Mouse (Mus musculus): ENCODE results near the gene En1. TPM values are rescaled to one million over a fixed set of nuclear protein-coding genes. Genes with fewer than 3 reads are reported as not detected.

En1 gene
- polyA plus RNA-seq (2011; ENCODE audit: insufficient read length, low read depth, missing spikeins): 10.5 and 11.3 TPM in 2 replicates

DNA sequence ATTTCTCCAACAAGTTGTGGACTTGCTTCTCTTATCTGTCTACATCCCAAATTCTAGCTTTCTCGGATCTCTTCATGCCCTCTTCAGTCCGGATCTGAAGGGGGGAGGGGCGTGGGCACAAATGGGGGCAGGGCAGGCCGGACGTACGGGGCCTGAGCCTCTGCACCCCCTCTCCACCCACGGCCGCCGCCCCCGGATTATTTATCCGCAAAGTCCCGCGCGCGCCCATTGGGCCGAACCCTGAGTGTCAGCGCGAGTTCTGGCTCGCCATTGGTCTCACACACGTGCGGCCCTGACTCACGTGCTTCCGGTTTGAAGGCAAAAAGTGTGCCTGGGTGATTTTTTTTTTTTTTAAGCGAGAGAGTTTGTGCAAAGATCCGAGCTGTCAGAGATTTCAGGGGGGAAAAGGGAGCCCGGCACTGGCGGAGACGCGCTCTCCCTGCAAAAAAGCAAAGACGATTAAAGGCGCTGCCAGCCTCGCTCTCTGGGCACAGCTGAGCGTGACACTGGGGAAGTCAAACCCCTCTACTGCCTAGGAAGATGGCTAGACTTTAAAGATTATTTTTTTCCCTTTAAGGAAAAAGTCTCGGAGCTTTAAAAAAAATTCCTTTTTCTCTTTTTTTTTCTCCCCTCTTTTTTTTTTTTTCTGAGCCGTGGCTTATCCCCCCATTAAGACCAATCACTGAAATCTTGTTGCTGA lies at the start of gene En1:
Gene En1, plus strand, starts transcription at position 388 of the 700 bp plus-strand sequence.
- Histone ChIP-seq H3K4me3 (ENCODE audit: insufficient read depth, low read length) (peak within 1 kb of the TSS; percentile 48), H3K27ac (ENCODE audit: insufficient read depth, low read length) (peak within 1 kb of the TSS; percentile 65), H3K4me1 (ENCODE audit: control insufficient read depth, insufficient read depth, low read length) (no peaks in the 10 kb centered on the region)
- TF ChIP-seq POLR2A (IDR thresholded peaks at IDR 0.05; ENCODE audit: low read depth, low read length): peak; percentile 67
- no peak for TF ChIP-seq CTCF (IDR thresholded peaks at IDR 0.05; ENCODE audit: borderline replicate concordance, insufficient read depth, low read length)

DNA sequence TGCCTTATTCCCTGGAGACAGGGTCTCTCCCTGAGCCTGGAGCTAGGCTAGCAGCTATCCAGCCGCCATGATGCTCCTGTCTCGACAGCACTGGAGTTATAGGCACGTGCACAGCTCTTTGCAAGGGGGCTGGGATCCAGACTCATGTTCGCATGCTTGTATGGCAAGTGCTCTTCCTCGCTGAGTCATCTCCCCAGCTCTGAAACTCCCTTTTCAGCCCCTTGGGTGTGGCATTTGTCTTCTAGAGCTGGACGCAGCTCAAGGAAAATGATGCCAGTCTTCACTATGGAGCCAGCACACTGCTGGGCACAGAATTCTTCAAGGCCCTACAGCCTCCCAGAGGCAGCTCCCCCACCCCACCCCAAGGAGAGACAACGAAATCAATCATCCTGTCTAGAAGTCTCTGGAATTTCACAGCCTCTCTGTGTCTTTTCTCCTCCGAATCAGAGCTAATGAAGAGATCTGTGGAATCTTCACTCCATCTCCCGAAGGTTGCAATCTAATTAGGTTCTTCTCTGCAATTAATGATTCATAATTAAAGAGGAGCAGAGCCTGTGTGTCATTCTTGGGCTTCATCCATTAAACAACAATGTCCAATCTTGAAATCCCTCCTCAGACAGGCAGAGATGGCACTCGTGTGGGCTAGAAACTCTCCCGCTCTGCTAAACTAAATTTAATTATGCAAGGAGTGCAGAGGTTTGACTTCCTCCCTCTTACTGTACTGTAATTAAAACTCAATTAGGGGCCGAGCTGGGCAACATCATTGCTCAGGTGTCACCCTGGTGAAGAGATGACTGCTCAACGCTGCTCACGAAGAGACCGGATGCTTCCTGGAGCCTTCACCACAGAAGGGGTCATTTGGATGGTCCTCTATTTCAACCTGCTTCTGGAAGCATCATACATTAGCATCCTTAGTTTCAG lies 45.0 kb upstream of the En1 start:
- Histone ChIP-seq H3K4me1 (ENCODE audit: control insufficient read depth, insufficient read depth, low read length) (no peaks in the 10 kb centered on the region), H3K27ac (ENCODE audit: insufficient read depth, low read length) (no peak overlapping the region), H3K4me3 (ENCODE audit: insufficient read depth, low read length) (no peak overlapping the region)
- no peak for TF ChIP-seq CTCF (IDR thresholded peaks at IDR 0.05; ENCODE audit: borderline replicate concordance, insufficient read depth, low read length)
- TF ChIP-seq POLR2A (IDR thresholded peaks at IDR 0.05; ENCODE audit: low read depth, low read length): no peak

DNA sequence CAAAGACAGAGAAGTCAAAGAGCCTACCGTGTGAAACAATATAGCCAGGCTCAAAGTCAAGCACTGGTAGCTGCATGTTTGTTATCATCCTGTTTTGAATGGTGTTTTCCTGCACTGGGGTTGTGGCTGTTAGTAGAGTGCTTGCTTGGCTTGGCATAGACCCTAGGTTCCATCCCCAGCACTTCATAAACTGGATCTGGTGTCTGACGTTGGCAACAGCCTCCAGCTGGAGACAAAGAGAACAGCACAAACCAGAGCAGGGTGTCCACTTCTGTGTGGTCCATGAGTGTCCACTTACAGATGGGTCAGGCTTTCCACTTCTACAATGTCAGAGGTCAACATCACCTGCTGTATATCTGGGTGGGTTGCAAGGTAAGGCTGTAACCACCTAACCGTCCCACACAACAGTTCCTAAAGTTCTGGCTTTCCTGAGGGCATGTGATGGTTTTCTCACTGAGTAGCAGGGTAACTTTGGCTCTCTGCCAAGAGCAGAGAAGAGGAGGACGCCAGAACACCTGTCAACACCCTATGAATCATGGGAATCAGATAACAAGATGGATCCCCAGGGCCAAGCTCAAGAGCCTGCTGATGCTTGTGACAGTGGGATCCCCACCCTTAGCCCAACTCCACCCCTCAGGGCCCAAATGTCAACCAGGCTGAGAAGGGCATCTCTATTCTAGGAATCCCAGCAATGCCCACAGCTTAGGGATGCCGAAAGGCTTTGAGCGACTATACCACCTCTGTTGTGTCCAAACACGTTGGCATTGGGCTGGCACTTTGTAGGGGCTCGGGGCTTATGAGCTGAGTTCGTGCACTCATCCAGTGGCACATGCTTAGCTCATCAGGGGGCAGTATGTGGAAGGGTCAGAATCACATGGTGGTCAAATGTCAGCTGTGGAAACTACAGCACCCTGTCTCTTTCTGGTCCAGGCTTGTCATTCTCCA lies 43.6 kb upstream of the En1 start:
- TF ChIP-seq CTCF (IDR thresholded peaks at IDR 0.05; ENCODE audit: borderline replicate concordance, insufficient read depth, low read length) (no peak), POLR2A (IDR thresholded peaks at IDR 0.05; ENCODE audit: low read depth, low read length) (no peak)
- Histone ChIP-seq H3K4me3 (ENCODE audit: insufficient read depth, low read length) (no peak overlapping the region), H3K4me1 (ENCODE audit: control insufficient read depth, insufficient read depth, low read length) (no peaks in the 10 kb centered on the region), H3K27ac (ENCODE audit: insufficient read depth, low read length) (no peak overlapping the region)

DNA sequence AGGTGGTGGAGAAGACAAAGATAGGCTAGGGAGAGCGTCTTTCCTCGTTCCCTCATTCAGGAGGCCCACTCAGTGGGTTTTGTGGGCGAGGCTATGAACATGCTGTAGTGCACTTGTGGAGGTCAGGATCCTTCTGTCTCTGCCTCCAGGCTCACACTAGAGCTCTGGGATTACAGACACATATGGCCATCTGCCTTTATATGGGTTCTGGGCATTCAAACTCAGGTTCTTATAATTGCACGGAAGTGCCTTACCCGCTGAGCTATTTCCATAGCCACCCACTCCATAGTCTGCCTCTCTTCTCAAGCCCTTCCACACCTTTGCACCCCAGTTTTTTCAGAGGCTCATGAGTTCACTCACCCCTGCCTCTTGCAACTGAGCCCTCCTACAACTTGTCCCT lies 42.3 kb upstream of the En1 start:
- Histone ChIP-seq H3K4me3 (ENCODE audit: insufficient read depth, low read length) (no peak overlapping the region), H3K27ac (ENCODE audit: insufficient read depth, low read length) (no peak overlapping the region), H3K4me1 (ENCODE audit: control insufficient read depth, insufficient read depth, low read length) (no peaks in the 10 kb centered on the region)
- no peak for TF ChIP-seq POLR2A (IDR thresholded peaks at IDR 0.05; ENCODE audit: low read depth, low read length)
- no peak for TF ChIP-seq CTCF (IDR thresholded peaks at IDR 0.05; ENCODE audit: borderline replicate concordance, insufficient read depth, low read length)

DNA sequence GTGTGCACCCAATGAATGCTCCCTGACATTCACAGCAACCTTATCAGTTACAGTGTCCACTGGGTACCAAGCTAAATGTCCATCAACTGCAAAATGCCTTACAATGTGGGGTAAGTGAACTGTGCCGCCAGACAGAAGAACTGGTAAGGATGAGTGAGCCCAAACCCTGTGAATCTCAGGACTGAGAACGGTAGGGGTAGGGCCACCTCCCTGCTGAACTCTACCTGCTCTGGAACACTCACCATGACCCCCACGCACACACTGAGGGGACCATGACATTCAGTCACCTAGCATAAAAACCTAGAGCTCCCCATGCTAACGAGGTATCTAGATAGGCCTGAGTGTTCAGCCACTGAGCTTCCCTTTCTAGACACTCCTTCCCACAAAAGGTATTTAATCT lies 20.9 kb upstream of the En1 start:
- TF ChIP-seq CTCF (IDR thresholded peaks at IDR 0.05; ENCODE audit: borderline replicate concordance, insufficient read depth, low read length): no peak
- no peak for TF ChIP-seq POLR2A (IDR thresholded peaks at IDR 0.05; ENCODE audit: low read depth, low read length)
- H3K4me3 ChIP-seq (ENCODE audit: insufficient read depth, low read length): no peak overlapping the region

DNA sequence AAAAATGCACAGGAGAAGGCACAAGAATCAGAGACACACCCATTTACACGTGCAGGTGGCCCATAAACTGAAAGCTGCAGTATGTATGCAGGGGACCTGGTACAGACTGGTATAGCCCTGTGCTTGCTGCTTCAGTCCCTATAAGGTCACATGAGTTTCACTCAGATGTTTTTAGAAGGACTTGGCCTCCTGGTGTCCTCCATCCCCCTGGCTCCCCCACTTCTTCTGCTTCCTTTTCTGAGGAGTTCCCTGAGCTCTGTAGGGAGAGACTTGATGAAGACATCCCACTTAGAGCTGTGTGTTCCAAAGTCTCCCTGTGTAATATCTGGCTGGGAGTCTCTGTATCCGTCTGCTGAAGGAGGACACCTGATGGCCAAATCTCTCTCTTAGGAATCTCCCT lies 16.7 kb upstream of the En1 start:
- TF ChIP-seq POLR2A (IDR thresholded peaks at IDR 0.05; ENCODE audit: low read depth, low read length): no peak
- Histone ChIP-seq H3K27ac (ENCODE audit: insufficient read depth, low read length) (no peak overlapping the region), H3K4me3 (ENCODE audit: insufficient read depth, low read length) (no peak overlapping the region), H3K4me1 (ENCODE audit: control insufficient read depth, insufficient read depth, low read length) (no peaks in the 10 kb centered on the region; the same call in 1 of the 2 replicates)

More for the DNA sequence above, 20.9 kb upstream of the En1 start:
- no peak overlapping the region for H3K27ac ChIP-seq (ENCODE audit: insufficient read depth, low read length)
- H3K4me1 ChIP-seq (ENCODE audit: control insufficient read depth, insufficient read depth, low read length): no peaks in the 10 kb centered on the region

DNA sequence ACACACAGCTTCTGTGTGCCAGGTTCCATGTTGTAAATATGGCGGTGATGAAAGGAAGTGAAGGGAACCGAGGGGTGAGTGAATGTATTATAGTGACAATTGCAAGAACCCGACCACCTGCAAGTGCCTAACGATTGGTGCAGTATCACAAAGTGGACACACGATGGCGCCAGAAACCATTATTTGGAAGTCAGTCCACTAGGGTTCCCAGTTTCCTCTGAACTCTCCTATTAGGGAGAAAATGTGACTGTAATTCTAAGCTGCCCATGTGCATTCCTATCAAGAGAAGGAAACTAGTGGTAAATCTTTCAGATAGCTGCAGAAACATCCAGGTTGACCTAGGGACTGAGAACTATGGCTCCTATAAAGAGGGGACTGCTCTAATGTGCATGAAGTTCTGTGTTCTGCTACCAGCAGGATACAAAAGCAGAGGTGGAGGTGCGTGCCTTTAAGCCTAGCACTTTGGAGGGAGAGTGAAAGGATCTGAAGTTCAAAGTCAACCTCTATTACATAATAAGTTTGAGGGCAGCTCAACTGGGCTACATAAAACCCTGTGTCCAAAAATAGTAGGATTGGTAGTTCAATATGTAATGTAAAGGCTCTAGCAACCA lies 15.6 kb upstream of the En1 start:
- no peak overlapping the region for H3K4me3 ChIP-seq (ENCODE audit: insufficient read depth, low read length)
- H3K4me1 ChIP-seq (ENCODE audit: control insufficient read depth, insufficient read depth, low read length): no peaks in the 10 kb centered on the region; the same call in 1 of the 2 replicates
- TF ChIP-seq POLR2A (IDR thresholded peaks at IDR 0.05; ENCODE audit: low read depth, low read length): no peak
- peak; percentile 65; the same call in 1 of the 2 replicates for TF ChIP-seq CTCF (IDR thresholded peaks at IDR 0.05; ENCODE audit: borderline replicate concordance, insufficient read depth, low read length)
- no peak overlapping the region for H3K27ac ChIP-seq (ENCODE audit: insufficient read depth, low read length)

DNA sequence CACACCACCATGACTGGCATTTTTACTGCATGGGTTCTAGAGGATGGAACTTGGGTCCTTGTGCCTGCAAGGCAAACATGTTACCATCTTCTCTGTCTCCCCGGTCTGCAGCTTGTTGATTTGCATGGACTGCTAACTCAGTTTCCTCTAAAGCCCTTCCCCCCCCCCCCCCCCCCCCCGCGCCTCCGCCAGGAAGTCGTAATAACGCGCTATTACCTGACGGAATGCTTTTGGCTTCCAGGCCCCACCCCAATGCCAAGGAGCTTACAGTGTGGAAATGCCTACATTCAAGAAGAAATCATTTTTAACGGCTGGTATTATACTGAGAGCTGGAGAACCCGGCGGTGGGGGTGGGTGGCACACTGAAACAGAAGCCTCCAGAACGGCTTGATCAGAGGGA lies 14.8 kb upstream of the En1 start:
- H3K4me3 ChIP-seq (ENCODE audit: insufficient read depth, low read length): no peak overlapping the region
- TF ChIP-seq CTCF (IDR thresholded peaks at IDR 0.05; ENCODE audit: borderline replicate concordance, insufficient read depth, low read length): no peak
- TF ChIP-seq POLR2A (IDR thresholded peaks at IDR 0.05; ENCODE audit: low read depth, low read length): no peak
- H3K4me1 ChIP-seq (ENCODE audit: control insufficient read depth, insufficient read depth, low read length): no peaks in the 10 kb centered on the region; the same call in 1 of the 2 replicates
- no peak overlapping the region for H3K27ac ChIP-seq (ENCODE audit: insufficient read depth, low read length)

DNA sequence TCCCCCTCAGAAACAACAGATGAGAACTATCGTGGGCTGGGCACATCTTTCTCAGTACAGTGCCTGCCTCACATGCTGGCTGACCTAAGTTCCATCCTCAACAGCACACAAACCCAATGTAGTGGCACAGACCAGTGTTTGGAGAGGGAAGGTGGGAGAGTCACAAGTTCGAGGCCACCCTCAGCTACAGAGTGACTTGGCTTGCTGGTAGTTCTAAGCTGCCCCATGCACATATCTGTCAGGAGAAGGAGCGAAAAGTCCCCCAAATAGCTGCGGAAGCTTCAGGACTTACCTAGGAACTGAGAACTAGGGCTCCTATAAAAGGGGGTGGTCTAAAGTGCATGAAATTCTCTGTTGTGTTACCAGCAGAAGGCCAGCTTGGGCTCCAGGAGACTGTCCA lies 14.3 kb upstream of the En1 start:
- no peaks in the 10 kb centered on the region; the same call in 1 of the 2 replicates for H3K4me1 ChIP-seq (ENCODE audit: control insufficient read depth, insufficient read depth, low read length)
- H3K4me3 ChIP-seq (ENCODE audit: insufficient read depth, low read length): no peak overlapping the region
- TF ChIP-seq CTCF (IDR thresholded peaks at IDR 0.05; ENCODE audit: borderline replicate concordance, insufficient read depth, low read length) (no peak), POLR2A (IDR thresholded peaks at IDR 0.05; ENCODE audit: low read depth, low read length) (no peak)
- H3K27ac ChIP-seq (ENCODE audit: insufficient read depth, low read length): no peak overlapping the region

Data from embryonic fibroblast, embryonic 13.5 days (primary cell).